Mouse (Mus musculus): ENCODE results near the gene Rpl23a.
"Not testable (repeated sequence)": the region's sequence is repeated elsewhere in the genome, so short reads cannot be mapped to it uniquely, and the experiment has no call there.

Rpl23a gene

DNA sequence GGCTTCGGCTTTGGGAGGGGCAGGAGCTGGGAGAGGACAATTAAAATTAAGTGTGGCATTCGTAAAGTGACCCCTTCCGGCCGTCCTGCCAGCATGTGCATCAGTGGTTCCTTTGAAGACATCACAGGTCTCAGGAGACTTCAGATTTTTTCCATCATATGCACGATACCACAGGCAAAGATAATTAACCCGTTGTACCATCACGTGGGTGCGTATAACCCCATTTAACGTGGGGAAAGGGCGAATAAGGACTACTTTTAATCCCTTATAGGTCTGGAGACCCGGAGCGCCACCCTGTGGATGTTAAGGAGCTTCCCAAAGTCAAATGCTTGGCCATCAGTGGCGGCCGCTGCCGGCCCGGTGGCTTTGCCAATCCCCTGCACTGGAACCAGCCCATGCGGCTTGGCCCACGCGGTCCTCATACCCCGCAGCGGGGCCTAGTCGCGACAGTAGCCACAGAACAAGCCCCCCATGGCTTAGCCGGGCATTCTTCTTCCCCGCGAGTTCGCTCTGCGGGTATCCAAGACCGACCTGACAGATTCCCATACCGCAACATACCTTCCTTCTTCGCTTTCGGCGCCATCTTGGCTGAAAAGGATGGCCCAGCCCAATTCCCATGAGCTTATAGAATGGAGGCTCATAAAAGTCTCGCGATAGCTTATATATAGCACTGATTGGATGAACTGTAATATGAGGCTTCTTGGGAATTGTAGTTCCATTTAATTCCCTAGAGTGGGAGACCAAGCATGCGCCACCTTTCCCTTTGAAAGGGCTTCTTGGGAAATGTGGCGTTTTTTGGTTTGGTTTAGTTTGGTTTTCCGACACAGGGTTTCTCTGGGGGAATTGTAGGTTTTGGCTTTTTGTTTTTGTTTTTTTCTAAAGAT lies at the start of gene Rpl23a:
Gene Rpl23a (minus strand): TSS at position 624 of the 884 bp plus-strand sequence.
- DNase-seq = peak; percentile 60 to 78

DNA sequence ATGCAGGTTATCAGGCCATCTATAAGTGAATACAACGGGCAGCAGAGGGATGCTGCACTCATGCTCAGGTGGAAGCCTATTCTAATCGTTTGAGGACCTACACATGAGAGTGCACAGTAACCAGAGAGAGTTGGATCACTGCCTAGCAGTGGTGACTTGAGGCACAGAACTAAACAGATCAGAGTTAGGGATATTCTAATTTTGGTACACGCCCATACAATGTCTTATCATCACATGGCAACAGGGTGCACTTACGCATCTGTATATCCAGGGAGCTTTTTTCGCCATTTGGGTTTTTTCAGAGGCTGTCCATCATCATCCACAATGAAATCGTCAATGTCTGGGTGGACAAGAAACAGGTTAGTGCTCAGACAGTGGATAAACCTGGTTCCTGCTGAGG lies 48.1 kb upstream of the Rpl23a start:
- DNase-seq = no peak

DNA sequence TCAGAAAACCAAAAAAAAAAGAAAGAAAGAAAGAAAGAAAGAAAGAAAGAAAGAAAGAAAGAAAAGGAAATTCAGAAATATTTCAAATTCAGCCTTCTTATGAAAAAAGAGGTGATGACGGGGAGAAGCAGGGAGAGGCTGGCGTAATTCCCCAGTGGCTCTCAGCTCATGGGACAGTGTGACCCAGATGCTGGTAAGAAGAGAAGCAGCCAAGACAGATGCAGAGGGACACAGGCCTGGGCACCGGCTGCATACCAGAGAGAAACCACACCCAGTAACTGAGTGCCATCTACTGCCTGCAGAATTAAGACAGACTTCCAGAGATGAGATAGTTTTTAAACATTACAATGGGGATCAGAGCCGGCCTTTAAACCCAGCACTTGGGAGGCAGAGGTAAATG lies 40.2 kb upstream of the Rpl23a start:
- no peak for DNase-seq

DNA sequence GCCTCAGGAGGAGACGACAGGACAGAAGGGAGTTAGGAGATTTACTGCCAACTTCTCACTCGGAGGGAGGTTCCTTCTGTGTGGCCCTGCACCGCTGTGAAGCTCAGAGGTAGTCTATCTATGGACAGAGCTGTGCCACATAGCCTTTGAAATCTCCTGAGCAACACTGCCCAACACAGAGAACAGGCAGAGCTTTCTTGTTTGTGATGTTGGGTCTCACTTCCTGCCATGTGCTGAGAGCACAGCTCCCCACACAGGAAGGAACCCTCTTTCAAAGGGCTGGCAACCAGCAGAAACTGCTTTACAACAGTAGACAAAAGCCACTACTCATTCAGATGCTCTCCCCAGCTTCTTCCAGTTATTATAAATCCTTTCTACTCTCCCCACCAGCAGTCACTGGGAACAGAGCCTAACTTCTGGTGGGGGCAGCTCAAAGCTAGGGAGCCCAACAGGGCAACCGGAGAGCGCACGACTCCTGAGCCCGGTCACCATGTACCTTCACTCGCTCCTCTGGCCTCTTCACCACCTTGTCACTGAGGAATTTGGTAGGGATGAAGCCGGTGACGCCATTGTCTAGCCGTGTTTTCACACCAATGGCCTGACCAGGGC lies 32.4 kb upstream of the Rpl23a start:
- peak in 1 of 2 experiments; percentile 29 for DNase-seq

DNA sequence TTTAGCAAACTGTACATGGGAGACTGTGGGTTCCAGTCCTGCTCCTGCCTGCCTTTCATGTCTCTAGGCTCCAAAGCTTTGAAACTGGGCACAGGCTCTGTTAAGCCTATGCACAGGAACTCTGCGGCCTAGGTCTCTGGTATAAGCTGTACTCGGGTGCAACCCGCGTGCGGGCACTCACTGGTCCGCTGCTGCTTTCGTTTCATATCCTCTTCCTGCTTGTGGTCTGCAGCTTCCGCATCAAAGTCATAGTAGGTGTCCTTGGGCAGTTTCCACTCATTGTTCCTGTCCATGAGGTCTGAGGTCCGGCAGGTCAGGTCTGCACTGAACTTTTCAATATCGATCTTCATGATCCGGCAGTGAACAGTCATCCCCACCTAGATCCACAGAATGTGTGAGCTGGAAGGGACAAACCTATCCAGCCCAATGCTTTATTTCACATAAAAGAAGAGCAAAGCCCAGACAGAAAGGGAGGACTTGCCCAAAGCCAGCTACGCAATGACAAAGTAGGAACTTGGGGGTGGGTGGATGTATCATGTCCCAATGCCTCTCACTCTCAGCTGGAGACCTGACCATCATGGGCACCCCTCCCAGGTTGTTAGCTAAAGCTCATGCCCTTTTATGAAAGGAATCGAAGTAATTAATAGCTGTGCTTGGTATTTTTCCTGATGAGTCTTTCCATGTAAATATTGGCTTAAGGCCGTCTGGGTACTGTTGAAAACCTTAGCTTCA lies 29.9 kb upstream of the Rpl23a start:
- DNase-seq = peak in 1 of 2 experiments; percentile 19

DNA sequence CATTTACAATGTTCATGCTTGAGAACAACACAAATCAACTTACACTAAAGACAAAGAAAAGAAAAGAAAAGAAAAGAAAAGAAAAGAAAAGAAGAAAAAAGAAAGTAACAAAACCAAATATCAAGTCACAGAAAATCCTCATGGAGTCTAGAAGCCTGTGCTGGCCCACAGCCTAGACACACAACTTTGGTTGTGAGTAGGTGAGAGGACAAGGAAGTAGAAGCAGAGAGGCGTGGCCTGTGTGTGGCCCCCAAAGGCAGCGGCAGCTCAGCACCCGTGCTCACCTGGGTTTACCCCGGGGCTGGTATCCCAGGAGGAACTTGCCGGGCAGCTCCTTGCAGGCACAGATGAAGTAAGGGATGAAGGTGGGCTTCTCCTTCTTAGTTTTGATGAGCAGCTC lies 28.1 kb upstream of the Rpl23a start:
- DNase-seq = no peak

DNA sequence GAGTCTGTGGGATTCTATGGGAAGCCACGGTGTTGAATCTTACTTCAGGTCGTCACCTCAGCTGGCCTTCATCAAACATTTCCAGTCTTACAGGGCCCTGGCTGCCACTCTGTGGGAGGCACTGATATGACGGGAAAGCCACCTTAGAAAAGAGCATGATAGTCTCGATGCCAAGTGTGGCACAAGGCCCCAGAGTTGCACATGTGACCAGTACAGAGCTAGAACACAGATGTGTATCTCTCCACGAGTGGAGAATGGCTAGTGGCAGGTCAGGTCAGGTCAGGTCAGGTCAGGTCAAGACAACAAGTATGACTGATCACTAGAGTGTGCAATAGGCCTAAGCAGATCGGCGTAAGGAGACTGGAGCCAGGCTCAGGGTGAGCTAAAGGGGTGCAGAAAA lies 27.2 kb upstream of the Rpl23a start:
- DNase-seq = no peak

DNA sequence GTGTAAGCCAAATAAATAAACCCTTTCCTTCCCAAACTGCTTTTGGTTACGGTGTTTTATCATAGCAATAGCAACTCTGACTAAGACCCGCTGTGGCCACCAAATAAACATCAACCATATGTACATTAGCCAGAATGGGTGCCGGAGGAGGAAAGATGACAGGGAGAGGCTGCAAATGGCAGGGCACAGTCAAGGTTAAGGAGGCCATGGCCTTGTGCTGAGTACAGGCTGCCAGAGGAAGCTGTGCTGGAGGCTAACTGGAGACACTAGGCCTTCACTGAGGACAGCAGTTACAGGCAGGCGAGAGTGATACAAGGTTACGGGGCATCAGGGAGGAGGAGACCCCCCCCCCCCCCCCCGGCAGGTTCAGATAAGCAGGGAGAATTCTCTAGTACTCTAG lies 26.5 kb upstream of the Rpl23a start:
- DNase-seq = no peak

DNA sequence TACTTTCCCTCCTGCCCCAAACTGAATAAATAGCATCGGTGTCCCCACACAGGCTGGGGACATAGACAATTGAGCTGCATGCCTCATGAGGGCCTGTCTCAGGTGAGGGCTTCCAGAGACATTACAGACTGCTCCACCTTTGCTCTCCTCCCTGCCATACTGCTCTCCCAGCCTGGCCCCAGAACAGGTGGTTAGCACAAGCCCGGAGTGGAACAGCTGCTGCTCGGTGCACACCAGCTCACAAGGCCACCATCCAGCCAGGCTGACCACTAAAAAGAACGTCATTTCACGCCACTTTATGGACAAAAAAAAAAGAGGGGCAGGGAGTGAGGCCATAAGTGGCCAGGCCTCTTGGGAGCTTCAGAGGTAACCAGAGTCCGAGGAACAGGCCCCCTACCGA lies 23.8 kb upstream of the Rpl23a start:
- no peak for DNase-seq

DNA sequence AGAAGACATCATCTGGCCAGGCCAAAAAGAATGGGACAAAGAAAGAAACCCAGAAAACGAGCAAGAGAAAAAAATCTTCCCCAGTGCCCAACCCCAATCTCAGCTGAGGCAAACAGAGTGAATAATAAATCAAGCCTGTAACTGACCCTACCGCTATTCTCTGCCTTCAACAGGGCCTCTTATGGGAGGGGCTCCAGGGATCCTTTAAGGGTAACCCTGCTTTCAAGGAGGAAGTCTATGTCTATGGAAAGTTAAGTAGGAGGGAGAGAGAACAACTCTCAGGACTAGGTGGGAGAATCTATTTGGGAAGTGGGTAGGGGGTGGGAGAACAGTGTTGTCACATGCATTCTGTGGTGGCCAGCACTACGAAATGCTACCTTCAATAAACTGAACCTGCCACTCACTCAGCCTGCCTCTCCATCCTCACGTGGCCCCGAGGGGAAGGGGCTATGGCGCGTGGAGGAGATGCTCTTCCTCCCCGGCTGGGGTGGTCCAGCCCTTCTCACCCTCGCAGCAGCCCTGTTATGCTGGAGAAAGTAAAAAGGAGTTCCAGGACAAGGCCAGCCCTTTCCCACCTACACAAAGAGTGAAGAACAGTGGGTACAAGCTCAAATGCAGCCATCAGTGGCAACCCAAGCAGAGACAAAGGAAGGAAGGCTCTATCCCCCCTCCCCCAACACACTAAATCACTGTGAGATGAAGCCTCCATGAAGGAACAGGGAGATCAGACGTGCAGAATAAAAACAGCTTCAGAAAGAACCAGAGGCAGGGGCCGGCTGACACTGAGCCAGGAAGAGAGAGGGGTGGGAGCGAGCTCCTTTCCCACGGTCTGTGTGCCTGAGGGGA lies 22.2 kb upstream of the Rpl23a start:
- DNase-seq = no peak

DNA sequence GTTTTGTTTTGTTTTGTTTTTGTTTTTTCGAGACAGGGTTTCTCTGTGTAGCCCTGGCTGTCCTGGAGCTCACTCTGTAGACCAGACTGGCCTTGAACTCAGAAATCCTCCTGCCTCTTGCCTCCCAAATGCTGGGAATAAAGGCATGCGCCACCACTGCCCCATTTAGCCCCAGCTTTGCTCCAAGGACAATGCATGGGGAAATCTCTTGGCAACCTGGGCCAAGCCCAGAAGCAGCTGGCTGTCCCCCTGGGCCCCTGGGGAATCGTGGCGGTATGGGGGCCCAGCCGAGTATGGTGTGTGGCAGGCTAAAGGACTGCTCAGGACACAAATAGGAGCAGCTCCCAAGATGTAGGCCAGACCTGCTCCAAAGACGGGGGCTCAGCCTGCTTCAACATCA lies 20.9 kb upstream of the Rpl23a start:
- DNase-seq = no peak

DNA sequence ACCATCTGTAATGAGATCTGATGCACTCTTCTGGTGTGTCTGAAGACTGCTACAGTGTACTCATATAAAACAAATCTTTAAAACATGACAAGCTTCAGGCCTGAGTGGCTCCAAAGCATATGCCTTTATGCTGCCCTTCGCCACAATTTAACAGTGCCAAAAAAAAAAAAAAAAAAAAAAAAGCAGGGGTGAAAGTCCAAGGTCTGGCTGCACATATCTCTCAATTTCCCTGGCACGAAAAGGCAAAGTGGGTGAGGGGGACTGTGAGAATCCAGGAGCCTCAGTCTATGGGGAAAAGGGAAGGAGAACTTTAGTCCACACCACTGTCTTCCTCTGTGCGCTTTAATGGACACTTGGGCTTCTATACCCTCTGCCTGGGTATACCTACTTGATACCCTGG lies 19.0 kb upstream of the Rpl23a start:
- DNase-seq = no peak

DNA sequence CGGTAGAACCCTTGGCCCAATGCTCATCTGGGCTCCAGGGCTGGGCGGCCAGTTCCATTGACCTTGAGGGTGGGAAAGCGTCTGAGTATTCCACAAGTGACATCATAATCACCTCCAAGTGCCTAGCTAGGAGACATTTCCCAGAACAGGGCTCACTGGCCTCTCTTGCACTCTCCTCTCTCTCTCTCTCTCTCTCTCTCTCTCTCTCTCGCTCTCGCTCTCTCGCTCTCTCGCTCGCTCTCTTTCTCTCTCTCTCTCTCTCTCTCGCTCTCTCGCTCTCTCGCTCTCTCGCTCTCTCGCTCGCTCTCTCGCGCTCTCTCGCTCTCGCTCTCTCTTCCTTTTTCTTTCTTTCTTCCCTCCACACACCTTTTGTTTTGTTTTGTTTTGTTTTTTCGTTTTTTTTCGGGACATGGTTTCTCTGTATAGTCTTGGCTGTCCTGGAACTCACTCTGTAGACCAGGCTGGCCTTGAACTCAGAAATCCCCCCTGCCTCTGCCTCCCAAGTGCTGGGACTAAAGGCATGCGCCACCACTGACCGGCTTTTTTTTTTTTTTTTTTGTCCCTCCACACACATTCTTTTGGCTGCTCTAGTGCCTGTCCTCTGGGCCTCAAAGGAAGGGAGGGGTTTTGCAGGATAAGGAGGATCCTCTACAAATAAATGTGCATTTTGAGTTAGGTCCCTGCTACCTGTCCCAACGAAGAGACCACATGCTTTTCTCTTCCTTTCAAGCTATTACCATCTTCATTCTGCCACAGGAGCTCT lies 11.9 kb upstream of the Rpl23a start:
- DNase-seq = no peak

DNA sequence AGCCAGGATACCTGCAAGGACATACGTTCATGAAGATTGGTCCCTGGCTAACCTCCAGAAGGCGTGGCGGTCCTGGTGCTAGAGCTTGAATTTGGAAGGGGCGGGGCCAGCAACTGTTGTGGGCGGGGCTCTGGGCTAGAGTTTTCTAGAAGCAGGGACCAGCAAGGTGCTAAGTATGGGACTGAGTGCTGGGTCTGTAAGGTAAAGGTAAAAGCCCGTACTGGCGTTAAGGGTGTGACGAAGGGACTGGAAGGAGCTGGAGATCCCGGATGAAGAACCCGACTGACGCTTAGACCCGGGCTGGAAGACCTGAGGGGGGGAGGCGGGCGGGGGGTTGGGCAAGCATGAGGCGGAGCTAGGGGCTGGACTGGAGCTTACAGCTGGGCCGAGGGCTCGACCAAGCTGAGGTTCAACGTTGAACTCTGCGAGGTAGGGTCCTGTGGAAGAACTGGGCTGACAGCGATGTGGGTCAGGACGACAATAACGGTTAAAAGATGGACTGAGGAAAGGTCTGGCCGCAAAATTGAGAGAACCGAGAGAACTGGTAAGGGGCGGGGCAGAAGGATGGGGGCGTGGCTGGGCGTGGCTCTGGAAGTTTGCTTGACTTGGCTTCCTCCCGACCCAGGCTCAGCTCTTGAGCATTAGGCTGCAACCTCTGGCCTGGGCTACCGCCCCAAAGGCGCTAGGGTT lies 11.2 kb upstream of the Rpl23a start:
- DNase-seq = peak; percentile 23 to 33

DNA sequence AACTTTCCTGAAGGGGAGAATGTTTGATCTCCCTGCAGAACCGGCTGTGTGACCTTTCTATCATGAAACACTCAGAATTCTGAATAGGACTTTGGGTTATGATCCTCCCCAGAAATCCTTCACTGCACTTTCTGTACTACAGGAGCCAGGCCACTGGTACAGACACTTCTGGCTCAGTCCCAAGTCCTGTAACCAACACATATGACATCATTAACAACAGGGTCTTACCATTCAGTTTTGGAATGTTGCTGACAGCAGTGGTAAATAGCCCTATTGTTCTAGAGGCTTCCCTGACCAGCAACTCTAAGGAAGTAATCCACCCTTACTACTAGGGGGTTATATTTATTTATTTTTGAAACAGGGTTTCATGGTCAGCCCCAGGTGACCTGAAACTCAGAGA lies 9.7 kb upstream of the Rpl23a start, which contains the start of gene Proca1:
Gene Proca1 (plus strand): TSS at position 280 of the 400 bp plus-strand sequence.
- no peak for DNase-seq

DNA sequence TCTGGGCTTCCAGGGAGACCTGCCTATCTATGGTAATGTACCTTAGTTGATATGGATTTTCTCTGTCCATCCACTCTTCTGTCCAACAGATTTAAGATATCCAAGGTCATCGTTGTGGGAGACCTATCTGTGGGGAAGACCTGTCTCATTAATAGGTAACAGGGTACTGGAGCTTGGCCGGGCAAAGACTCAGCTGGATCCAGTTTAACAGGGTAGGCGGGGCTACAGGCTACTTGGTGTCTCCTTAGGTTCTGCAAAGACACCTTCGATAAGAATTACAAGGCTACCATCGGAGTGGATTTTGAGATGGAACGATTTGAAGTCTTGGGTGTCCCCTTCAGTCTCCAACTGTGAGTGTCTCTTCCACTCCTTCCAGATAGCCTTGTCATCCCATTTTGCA lies 6.7 kb upstream of the Rpl23a start:
- DNase-seq = no peak

DNA sequence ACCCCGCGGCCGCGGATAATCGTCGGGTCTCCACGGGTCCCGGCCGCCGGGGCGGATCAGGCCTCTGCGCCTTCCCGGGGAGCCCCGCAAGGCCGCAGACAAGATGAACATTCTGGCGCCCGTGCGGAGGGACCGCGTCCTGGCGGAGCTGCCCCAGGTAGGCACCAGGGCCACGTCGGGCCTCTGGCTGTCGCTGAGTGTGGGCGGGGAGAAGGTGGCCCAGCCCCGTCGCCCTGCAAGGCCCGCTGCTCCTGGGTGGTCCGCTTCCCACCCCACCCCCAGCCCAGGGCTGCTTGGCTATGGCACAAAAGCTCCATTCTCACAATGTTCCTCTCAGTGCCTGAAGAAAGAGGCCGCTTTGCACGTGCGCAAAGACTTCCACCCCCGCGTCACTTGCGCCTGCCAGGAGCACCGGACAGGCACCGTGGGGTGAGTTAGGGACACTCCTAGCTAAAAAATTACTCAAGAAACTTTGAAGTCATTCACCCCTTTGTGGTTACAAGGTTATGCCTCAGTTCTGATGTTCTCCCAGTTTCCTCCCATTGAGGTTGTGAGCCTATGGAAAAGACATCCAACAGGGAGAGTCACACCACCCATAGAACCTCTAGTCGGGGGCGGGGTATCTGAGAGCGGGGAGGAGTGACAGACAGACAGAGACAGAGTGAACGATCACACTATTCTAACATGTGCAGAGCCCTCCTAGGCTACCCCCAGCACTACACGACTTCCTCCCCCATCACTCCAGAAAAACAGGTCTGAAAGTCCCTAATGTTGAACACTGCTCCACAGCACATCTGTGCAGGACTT lies 6.1 kb upstream of the Rpl23a start:
- DNase-seq = no peak

DNA sequence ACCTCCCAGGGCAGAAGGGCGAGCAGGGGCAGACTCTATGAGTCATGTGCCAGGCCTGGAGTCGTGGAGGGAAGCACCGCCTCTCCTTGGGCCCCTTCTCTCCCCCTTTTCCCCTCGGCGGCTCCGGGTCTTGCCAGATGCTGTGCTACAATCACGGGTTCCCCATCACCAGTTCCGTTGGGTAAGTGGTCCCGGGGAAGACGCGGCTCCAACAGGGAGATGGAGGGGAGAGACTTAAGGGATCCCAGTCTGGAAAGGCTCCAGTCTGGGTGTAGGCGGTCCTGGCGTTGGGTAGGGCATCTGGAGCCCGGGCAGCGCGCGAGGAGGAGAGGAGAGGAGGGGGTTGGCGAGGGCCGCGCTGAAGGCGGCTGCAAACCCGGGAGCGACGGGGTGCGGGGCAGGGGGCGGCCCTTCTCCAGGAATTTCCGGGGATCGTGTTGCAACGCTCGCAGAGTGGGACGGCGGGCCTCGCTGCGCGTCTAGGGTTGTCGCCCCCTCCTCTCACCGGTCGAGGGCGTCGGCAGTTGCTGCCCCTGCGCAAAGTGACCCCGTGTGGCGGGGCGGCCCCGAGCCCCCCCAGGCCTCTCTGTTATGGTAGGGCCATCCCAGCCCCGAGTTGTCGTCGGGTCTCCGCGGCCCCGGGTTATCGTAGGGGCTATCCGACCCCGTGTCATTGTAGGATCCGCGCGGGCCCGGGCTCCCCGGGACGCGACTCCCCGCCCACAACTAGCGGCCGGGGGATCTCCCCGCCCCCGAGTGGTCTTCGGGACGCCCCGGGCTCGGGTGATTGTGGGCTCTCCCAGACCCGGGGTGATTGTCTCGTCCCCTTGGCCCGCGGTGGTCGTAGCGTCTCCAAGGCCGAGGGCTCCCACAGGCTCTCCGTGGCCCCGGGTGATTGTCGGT lies 5.2 kb upstream of the Rpl23a start, which contains the start of gene Rab34:
Gene Rab34 (plus strand): TSS at position 100 of the 903 bp plus-strand sequence.
- DNase-seq = no peak

DNA sequence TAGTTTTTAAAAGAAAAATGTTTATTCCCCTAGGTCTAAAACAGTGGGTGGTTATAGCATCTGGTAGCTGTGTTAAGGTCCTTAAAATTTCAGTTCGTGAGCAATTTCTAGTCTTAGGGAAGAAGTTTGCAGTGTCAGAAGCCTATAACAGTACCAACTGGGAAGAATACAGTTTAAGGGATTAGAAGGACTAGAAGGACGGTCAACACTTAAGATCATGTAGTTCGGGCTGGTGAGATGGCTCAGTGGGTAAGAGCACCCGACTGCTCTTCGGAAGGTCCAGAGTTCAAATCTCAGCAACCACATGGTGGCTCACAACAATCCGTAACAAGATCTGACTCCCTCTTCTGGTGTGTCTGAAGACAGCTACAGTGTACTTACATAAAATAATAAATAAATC lies 1.3 kb upstream of the Rpl23a start:
- not testable (repeated sequence) for DNase-seq
